Mouse (Mus musculus): ENCODE measurements around the gene Heph. TPM values are rescaled to one million over a fixed set of nuclear protein-coding genes. Genes with fewer than 3 reads are reported as not detected.
"Not testable (repeated sequence)": the region's sequence is repeated elsewhere in the genome, so short reads cannot be mapped to it uniquely, and the experiment has no call there.

The Heph gene
- 22.6 and 25.0 TPM in 2 replicates for polyA plus RNA-seq (2015; fragmentation: Nextera tagmentation; extraction: Ambion mirVana)

DNA sequence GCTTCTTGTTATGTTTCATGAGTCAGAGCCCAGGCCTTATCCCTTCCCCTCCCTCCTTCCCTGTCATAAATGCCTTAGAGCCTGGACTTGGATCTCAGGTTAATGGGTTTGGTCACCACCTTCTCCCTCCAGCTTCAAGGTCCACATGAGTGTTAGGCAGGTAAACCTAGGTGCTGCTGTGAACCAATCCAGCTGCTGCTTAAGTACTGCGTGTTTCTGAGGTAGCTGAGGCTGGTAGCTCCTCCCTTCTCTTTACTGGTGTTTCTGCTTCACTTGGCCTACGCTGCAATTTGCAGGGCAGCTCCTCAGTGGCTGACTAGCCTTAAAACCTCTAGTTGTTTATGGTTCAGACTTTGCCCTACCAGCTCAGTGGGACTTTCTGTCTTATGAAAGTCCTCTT is at the start of gene Heph:
Gene Heph, plus strand, starts transcription at position 211 of the 400 bp plus-strand sequence.
- WGBS: 34% methylated on average over 2 of the region's 2 CpGs
- H3K9me3 ChIP-seq: no peaks in the 10 kb centered on the region
- no peak within 1 kb of the TSS for H3K27ac ChIP-seq
- ATAC-seq (ENCODE audit: low FRiP score, low read depth): no peak
- H3K9ac ChIP-seq: peak within 1 kb of the TSS; percentile 50; the same call in 1 of the 2 replicates
- no peaks in the 10 kb centered on the region for H3K27me3 ChIP-seq
- no peaks in the 10 kb centered on the region for H3K4me1 ChIP-seq
- H3K36me3 ChIP-seq: no peaks in the 10 kb centered on the region
- peak within 1 kb of the TSS; percentile 52 for H3K4me2 ChIP-seq (replicated peaks)
- peak within 1 kb of the TSS; percentile 41 for H3K4me3 ChIP-seq

DNA sequence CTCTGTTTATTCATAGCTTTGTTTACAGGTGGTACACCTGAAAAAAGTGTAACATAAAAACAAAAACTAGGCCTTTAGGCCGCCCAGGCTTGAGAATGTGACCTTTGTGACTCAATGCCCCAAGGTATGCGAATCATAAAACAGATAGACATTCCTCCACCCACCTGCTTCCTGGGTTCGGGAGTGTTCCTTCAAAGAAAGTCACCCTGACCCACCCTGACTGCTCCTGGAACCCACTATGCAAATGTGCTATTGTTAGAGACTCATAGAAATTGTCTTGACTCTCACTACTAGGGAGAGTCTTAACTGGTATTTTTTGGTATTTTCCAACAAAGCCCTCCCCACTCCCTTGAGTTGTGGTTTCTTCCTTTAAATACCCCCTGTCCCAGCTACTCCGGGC is 39.8 kb upstream of the Heph start:
- not testable (repeated sequence) for ATAC-seq (ENCODE audit: low FRiP score, low read depth); H3K9ac ChIP-seq; H3K9me3 ChIP-seq; H3K27ac ChIP-seq; H3K36me3 ChIP-seq; H3K4me1 ChIP-seq; H3K4me2 ChIP-seq (replicated peaks); H3K4me3 ChIP-seq; H3K27me3 ChIP-seq
- 75% methylated on average over 4 of the region's 4 CpGs for WGBS

GRCm38 (mm10) chrX:96416970-96417369 is 38.2 kb upstream of the Heph start:
- WGBS: 100% methylated on average over 1 of the region's 1 CpGs
- Histone ChIP-seq H3K9me3 (no peaks in the 10 kb centered on the region), H3K4me2 (replicated peaks) (no peak overlapping the region), H3K27me3 (no peaks in the 10 kb centered on the region), H3K27ac (no peak overlapping the region), H3K9ac (no peak overlapping the region), H3K4me1 (no peaks in the 10 kb centered on the region), H3K4me3 (no peak overlapping the region), H3K36me3 (no peaks in the 10 kb centered on the region)
- ATAC-seq (ENCODE audit: low FRiP score, low read depth): no peak

- WGBS: 69% methylated on average over 1 of the region's 1 CpGs
Measured at GRCm38 (mm10) chrX:96417733-96418132, 37.4 kb upstream of the Heph start.

DNA sequence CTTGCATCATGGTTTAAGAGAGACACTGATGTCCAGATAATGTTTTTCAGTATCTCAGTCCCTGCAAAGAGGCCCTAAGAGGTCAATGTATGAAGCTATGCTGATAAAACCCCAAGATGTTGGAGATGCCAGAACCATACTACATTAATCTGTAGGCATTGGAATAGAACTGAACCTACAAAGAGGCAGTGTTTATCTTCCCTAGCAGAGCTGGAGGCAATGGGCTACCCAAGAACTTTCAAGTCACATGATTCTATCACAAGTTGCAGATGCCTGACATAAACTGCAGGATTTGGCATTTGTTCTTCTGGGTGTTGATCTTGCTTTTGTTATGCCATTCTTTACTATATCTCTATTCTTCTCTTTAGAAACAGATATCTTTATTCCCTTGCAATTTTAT is 35.8 kb upstream of the Heph start:
- no peak overlapping the region for H3K4me3 ChIP-seq
- no peak overlapping the region for H3K27ac ChIP-seq
- H3K27me3 ChIP-seq: no peaks in the 10 kb centered on the region
- no peak for ATAC-seq (ENCODE audit: low FRiP score, low read depth)
- no peaks in the 10 kb centered on the region for H3K9me3 ChIP-seq
- no peaks in the 10 kb centered on the region for H3K4me1 ChIP-seq
- H3K4me2 ChIP-seq (replicated peaks): no peak overlapping the region
- no peaks in the 10 kb centered on the region for H3K36me3 ChIP-seq
- H3K9ac ChIP-seq: no peak overlapping the region

More at GRCm38 (mm10) chrX:96417733-96418132, 37.4 kb upstream of the Heph start:
- no peak overlapping the region for H3K4me2 ChIP-seq (replicated peaks)
- no peaks in the 10 kb centered on the region for H3K27me3 ChIP-seq
- no peaks in the 10 kb centered on the region for H3K36me3 ChIP-seq
- ATAC-seq (ENCODE audit: low FRiP score, low read depth): no peak
- no peak overlapping the region for H3K27ac ChIP-seq
- H3K4me1 ChIP-seq: no peaks in the 10 kb centered on the region
- H3K9me3 ChIP-seq: no peaks in the 10 kb centered on the region
- H3K9ac ChIP-seq: no peak overlapping the region
- H3K4me3 ChIP-seq: no peak overlapping the region

GRCm38 (mm10) chrX:96456201-96456963 is 1.2 kb downstream of the Heph start, which contains the start of gene Hsf3:
Gene Hsf3, minus strand, starts transcription at chrX:96456294.
- ATAC-seq (ENCODE audit: low FRiP score, low read depth): peak; percentile 77
- Histone ChIP-seq H3K36me3 (no peaks in the 10 kb centered on the region), H3K27ac (no peak within 1 kb of the TSS), H3K27me3 (no peaks in the 10 kb centered on the region), H3K4me2 (replicated peaks) (peak within 1 kb of the TSS; percentile 52), H3K9ac (peak within 1 kb of the TSS; percentile 50), H3K4me1 (no peaks in the 10 kb centered on the region), H3K9me3 (no peaks in the 10 kb centered on the region), H3K4me3 (peak within 1 kb of the TSS; percentile 41)
- WGBS: 13% methylated on average over 9 of the region's 9 CpGs

GRCm38 (mm10) chrX:96501580-96501979 is 46.4 kb downstream of the Heph start:
- no peak for ATAC-seq (ENCODE audit: low FRiP score, low read depth)
- no peak overlapping the region for H3K4me3 ChIP-seq
- no peaks in the 10 kb centered on the region for H3K9me3 ChIP-seq
- H3K27me3 ChIP-seq: no peaks in the 10 kb centered on the region
- no peaks in the 10 kb centered on the region for H3K4me1 ChIP-seq
- H3K36me3 ChIP-seq: no peaks in the 10 kb centered on the region
- no peak overlapping the region for H3K4me2 ChIP-seq (replicated peaks)
- H3K9ac ChIP-seq: no peak overlapping the region
- no peak overlapping the region for H3K27ac ChIP-seq
- WGBS: 59% methylated on average over 1 of the region's 1 CpGs

Other genes starting within 250 kb of the Heph start
- gene Vsig4, start 161.9 kb upstream of the Heph start, polyA plus RNA-seq (2015; fragmentation: Nextera tagmentation; extraction: Ambion mirVana): not detected in 2 replicates
- 0.06 TPM in 1 of 2 replicates, not detected in the other for gene Hsf3, start 935 bp downstream of the Heph start, polyA plus RNA-seq (2015; fragmentation: Nextera tagmentation; extraction: Ambion mirVana)